Mouse (Mus musculus) heart, embryonic 11.5 days (tissue): Measurements from ENCODE around the gene Arrb2. TPM values are rescaled to one million over a fixed set of nuclear protein-coding genes. Genes with fewer than 3 reads are reported as not detected.
"Not testable (repeated sequence)": the region's sequence is repeated elsewhere in the genome, so short reads cannot be mapped to it uniquely, and the experiment has no call there.

Experiments used
- ATAC-seq: fragments of 200-750 bp; cut with Nextera tagmentation; replicated peaks from 2 replicates; pipeline ENCODE4 v1.8.0; 2017; ENCODE audit warnings: moderate library complexity; ENCODE audit not compliant: insufficient number of reproducible peaks, low FRiP score, low TSS enrichment
- H3K27ac ChIP-seq: fragments of 300-500 bp; sonication (generic); 2 replicates; pipeline ENCODE4 v1.5.1; 2014; ENCODE audit warnings: mild to moderate bottlenecking, low read depth, low read length
- H3K27me3 ChIP-seq: fragments of 300-500 bp; sonication (generic); 2 replicates; pipeline ENCODE4 v1.6.1; 2014; ENCODE audit warnings: mild to moderate bottlenecking, low read length, mixed read lengths; ENCODE audit not compliant: control insufficient read depth, insufficient read depth
- H3K36me3 ChIP-seq: fragments of 300-500 bp; sonication (generic); 2 replicates; pipeline ENCODE4 v1.6.1; 2014; ENCODE audit warnings: mild to moderate bottlenecking, low read length, moderate library complexity, mixed read lengths; ENCODE audit not compliant: control insufficient read depth, insufficient read depth
- H3K4me1 ChIP-seq: fragments of 300-500 bp; sonication (generic); 2 replicates; pipeline ENCODE4 v1.6.1; 2014; ENCODE audit warnings: low read length; ENCODE audit not compliant: control insufficient read depth, insufficient read depth
- H3K4me2 ChIP-seq: fragments of 300-500 bp; sonication (generic); 2 replicates; pipeline ENCODE4 v1.6.1; 2014; ENCODE audit warnings: mild to moderate bottlenecking, moderate library complexity
- H3K4me3 ChIP-seq: fragments of 300-500 bp; sonication (generic); 2 replicates; pipeline ENCODE4 v1.5.1; 2014; ENCODE audit warnings: low read depth, low read length
- H3K9ac ChIP-seq: fragments of 300-500 bp; sonication (generic); 2 replicates; pipeline ENCODE4 v1.6.1; 2014; ENCODE audit warnings: mild to moderate bottlenecking, low read depth, low read length, moderate library complexity
- H3K9me3 ChIP-seq: fragments of 300-500 bp; sonication (generic); replicated peaks from 2 replicates; pipeline ENCODE4 v1.6.1; 2016; ENCODE audit warnings: low read length; ENCODE audit not compliant: control insufficient read depth
- WGBS: fragments of 180-500 bp; shearing (Covaris S2); extraction: QIAGEN DNeasy Blood & Tissue Kit; methylation state at CpG from one replicate; pipeline ENCODE4 v1.1.7; 2014; ENCODE audit not compliant: insufficient replicate concordance; 5-methylcytosine and 5-hydroxymethylcytosine counted together
- polyA plus RNA-seq: library from polyadenylated mRNA; unstranded; fragments of >200 nt; fragmentation: Nextera tagmentation; extraction: Ambion mirVana; gene quantifications from 2 replicates; pipeline ENCODE4 v1.2.1, GENCODE M21; 2014

Arrb2 gene
- polyA plus RNA-seq, 1 experiment from 2014 or later = 12.9 TPM

DNA sequence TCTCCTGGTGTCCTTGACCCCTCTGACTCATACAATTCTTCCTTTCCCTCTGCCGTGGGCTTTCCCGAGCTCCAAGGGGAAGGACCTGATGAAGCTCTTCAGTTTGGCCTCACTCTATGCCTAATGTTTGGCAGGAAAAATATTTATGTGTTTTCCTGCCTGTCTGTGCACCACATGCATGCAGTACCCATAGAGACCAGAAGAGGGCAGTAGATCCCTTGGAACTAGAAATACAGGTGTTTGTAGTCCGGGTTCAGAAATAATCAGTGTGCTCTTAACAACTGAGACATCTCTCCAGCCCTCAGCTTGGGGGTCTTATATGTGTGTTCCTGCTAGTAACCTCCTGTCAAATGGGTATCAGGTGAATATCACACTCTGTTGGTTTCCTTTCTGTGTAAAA lies 18.5 kb upstream of the Arrb2 start:
- H3K4me3 ChIP-seq = no peak overlapping the region
- no peak overlapping the region for H3K27ac ChIP-seq
- H3K27me3 ChIP-seq = no peaks in the 10 kb centered on the region
- peaks cover 5% of the 10 kb centered on the region for H3K4me1 ChIP-seq
- no peak overlapping the region for H3K4me2 ChIP-seq
- H3K36me3 ChIP-seq = no peaks in the 10 kb centered on the region
- ATAC-seq = no peak
- no peaks in the 10 kb centered on the region for H3K9me3 ChIP-seq
- H3K9ac ChIP-seq = no peak overlapping the region
- WGBS = 6% methylated on average over 3 of the region's 3 CpGs

DNA sequence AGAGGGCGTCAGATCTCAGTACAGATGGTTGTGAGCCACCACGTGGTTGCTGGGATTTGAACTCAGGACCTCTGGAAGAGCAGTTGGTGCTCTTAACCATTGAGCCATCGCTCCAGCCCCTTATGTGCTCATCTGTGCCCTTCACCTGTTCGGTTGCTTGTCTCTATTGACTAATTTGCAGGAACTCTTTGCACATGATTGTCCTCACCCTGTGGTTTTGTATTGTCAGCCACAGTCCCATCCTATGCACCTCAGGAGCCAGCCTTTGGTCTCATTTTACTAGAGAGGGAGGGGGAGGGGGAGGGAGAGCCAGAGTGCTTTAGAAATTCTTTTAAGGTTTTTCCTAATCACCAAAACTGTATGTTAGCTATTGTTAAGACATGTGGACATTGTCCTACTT lies 14.2 kb upstream of the Arrb2 start:
- no peaks in the 10 kb centered on the region for H3K9me3 ChIP-seq
- WGBS = 58% methylated on average over 4 of the region's 4 CpGs
- no peaks in the 10 kb centered on the region for H3K27me3 ChIP-seq
- no peaks in the 10 kb centered on the region for H3K4me1 ChIP-seq
- no peak for ATAC-seq
- H3K27ac ChIP-seq = no peak overlapping the region
- H3K9ac ChIP-seq = no peak overlapping the region
- H3K36me3 ChIP-seq = no peaks in the 10 kb centered on the region
- H3K4me2 ChIP-seq = no peak overlapping the region
- no peak overlapping the region for H3K4me3 ChIP-seq

DNA sequence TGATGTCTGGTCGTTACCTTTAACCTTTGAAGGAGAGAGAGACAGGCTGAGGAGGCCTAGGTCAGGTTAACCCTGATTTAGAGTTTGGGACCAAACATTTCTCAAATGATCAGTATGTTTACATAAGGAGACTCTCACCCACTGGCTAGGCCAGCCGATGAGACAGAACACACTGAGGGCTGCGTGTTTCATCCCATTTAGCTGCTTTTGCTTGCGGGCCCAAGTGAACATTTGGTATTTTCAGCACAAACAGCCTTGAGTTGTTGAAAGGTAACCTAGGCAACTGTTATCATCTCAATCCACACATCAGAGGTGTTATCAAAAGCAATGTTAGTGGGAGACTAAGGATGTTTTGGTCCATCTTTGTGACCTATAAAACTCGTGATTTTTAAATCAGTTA lies 12.9 kb upstream of the Arrb2 start:
- Histone ChIP-seq H3K36me3 (no peaks in the 10 kb centered on the region), H3K9ac (no peak overlapping the region), H3K4me3 (no peak overlapping the region), H3K4me1 (no peaks in the 10 kb centered on the region), H3K9me3 (no peaks in the 10 kb centered on the region), H3K27me3 (no peaks in the 10 kb centered on the region), H3K27ac (no peak overlapping the region), H3K4me2 (no peak overlapping the region)
- no peak for ATAC-seq
- WGBS = 37% methylated on average over 5 of the region's 5 CpGs

DNA sequence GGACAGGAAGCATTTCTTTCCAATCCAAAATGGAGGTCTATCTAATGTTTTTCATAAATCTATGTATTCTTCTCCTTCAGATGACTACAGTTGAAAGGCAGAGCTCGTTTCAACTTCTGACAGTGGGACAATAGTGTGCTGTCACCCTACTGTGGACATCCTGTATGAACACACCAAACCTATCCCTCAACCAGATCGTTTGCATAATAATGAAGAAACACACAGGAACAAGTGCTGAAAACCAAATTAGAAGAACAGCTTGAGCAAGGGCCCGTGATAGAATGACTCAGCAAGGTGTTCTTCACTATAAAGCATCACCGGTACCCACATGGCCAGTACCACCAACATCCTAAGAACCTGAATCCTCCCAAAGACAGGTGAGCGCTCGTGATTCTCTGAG lies 5.8 kb upstream of the Arrb2 start:
- WGBS = 68% methylated on average over 6 of the region's 6 CpGs
- not testable (repeated sequence) for H3K27me3 ChIP-seq, H3K4me1 ChIP-seq, H3K4me3 ChIP-seq, ATAC-seq, H3K9me3 ChIP-seq, H3K4me2 ChIP-seq, H3K9ac ChIP-seq, H3K36me3 ChIP-seq, H3K27ac ChIP-seq

DNA sequence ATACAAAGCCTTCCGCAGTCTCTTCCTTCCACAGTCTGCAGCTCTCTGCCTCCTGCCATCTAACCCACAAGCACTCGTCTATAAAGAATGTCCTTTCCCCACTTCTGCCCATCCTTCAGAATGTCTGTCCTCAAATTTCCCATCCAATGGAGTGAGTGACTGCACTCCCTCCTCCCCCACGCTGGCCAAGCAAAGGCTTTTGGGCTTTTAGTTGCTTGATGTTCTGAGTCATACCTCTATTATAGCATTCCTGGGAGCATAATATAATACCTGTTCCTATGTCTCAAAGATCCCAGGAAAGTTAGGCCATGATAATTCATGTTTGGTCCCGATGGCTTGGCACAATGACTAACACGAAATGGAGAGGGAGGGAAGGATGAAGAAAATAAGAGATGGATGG lies 861 bp upstream of the Arrb2 start:
- Histone ChIP-seq H3K27ac (no peak overlapping the region), H3K27me3 (no peaks in the 10 kb centered on the region), H3K36me3 (no peaks in the 10 kb centered on the region), H3K9ac (no peak overlapping the region), H3K4me2 (peak overlapping the region; percentile 93), H3K4me1 (peaks cover 12% of the 10 kb centered on the region), H3K9me3 (no peaks in the 10 kb centered on the region), H3K4me3 (peak overlapping the region; percentile 83)
- 31% methylated on average over 5 of the region's 5 CpGs for WGBS
- ATAC-seq = no peak

DNA sequence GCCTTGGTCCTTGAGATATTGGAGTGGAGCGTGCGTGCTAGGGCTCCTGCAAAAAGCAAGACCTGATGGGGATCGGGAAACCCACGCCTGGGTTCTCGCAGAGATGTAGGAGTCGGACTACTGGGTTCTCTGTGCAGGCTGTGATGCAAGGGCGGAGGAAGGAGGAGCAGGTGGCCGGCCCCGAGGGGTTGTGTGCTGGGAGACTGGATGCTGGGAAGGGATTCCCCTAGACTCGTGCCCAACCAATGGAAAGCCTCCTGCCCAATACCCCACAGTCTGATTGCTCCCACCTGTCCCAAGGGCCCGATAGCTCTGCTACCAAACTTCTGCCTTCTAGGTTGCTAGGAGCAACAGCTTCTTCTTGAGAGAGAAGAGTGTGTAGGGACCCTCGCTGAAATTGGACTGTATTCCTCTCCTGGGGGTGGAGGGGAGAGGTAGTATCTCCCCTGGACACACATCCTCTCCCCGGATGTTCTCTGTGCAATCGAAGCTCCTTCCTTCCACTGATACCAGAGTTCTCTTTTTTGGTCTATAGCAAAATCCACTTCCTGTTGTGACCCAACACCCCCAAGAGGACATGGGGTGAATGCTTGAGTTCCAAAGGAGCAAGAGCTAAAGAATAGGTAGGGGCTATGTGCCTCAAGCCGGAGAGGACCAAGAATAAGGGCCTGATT lies 597 bp downstream of the Arrb2 start:
- WGBS = 8% methylated on average over 15 of the region's 15 CpGs
- H3K36me3 ChIP-seq = 0 out of 2 replicates have a peak, but pooled peaks cover 2% of the 10 kb centered on the region
- peak overlapping the region; percentile 87 for H3K9ac ChIP-seq
- H3K27me3 ChIP-seq = no peaks in the 10 kb centered on the region
- no peaks in the 10 kb centered on the region for H3K9me3 ChIP-seq
- H3K4me2 ChIP-seq = peak overlapping the region; percentile 93
- H3K4me3 ChIP-seq = peak overlapping the region; percentile 83
- H3K27ac ChIP-seq = peak overlapping the region; percentile 62
- ATAC-seq = peak; percentile 11; the same call in 1 of the 2 replicates
- peaks cover 12% of the 10 kb centered on the region for H3K4me1 ChIP-seq

DNA sequence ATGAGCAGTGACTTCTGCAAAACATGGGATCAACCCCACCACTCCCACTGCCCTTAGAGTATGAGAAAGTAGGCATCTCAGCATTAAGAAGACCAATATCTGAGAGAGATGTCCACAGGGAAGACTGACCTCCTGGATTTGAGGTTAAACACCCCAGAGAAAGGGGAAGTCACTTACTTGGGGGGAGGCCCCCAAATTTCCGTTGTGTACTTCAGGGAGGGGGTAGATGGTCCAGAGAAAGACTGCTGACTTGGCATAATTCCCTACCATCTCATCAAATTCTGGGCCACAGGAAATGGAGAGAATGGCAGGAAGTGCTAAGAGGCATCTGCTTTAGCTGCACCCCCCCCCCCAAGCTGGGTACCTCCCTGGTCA lies 1.1 kb downstream of the Arrb2 start:
- Histone ChIP-seq H3K36me3 (0 out of 2 replicates have a peak, but pooled peaks cover 2% of the 10 kb centered on the region), H3K4me1 (peaks cover 12% of the 10 kb centered on the region), H3K4me3 (no peak overlapping the region; the same call in 1 of the 2 replicates), H3K27me3 (no peaks in the 10 kb centered on the region), H3K9ac (0 out of 2 replicates have a peak overlapping the region, but pooled peaks have one; percentile 87), H3K4me2 (peak overlapping the region; percentile 93), H3K27ac (no peak overlapping the region), H3K9me3 (no peaks in the 10 kb centered on the region)
- no peak for ATAC-seq
- 58% methylated on average over 1 of the region's 1 CpGs for WGBS

DNA sequence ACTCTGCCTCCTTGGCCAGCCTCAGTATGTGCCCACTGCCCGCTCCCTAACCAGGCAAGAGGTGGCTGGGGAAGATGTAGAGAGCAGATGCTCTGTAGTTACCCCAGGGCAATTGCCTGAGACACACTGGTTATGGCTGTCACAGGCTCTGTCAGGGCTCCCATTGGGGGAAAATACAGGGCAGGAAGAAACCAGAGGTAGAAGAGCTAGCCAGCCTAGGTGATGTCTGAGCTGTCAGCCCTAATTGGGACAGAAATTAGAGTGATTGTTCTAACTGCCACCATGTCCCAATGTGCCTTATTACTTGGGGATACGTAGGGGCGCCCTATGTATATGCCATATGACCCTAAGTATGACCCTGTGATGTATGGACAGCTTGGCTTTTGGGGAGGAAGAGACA lies 1.5 kb downstream of the Arrb2 start:
- no peak for ATAC-seq
- H3K27me3 ChIP-seq = no peaks in the 10 kb centered on the region
- peaks cover 12% of the 10 kb centered on the region for H3K4me1 ChIP-seq
- no peak overlapping the region for H3K27ac ChIP-seq
- H3K36me3 ChIP-seq = 0 out of 2 replicates have a peak, but pooled peaks cover 2% of the 10 kb centered on the region
- peak overlapping the region; percentile 93 for H3K4me2 ChIP-seq
- 90% methylated on average over 3 of the region's 3 CpGs for WGBS
- H3K9ac ChIP-seq = no peak overlapping the region
- H3K4me3 ChIP-seq = no peak overlapping the region
- H3K9me3 ChIP-seq = no peaks in the 10 kb centered on the region

DNA sequence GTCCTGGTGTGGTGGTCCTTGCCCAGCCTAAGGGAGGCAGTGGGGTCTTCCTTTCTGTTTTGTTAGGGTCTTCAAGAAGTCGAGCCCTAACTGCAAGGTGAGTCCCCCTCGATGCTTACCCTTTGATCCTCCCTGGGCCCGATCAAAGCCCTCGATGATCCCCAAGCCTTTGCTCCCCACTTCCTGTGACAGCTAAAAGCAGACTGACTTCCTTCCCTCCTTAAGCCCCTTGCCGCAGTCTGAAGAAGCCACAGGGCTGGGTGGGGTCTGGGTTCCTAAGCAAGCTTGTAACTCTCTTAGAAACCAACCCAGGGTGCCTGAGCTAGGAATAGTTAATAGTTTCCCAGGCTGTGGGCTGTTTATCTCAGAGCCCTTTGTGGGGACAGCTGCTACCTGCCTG lies 3.0 kb downstream of the Arrb2 start:
- no peak overlapping the region for H3K27ac ChIP-seq
- no peaks in the 10 kb centered on the region for H3K9me3 ChIP-seq
- H3K4me2 ChIP-seq = no peak overlapping the region
- WGBS = 73% methylated on average over 5 of the region's 5 CpGs
- no peaks in the 10 kb centered on the region for H3K27me3 ChIP-seq
- no peak overlapping the region for H3K4me3 ChIP-seq
- H3K36me3 ChIP-seq = peaks cover 2% of the 10 kb centered on the region; the same call in 1 of the 2 replicates
- H3K9ac ChIP-seq = peak overlapping the region; percentile 0; the same call in 1 of the 2 replicates
- H3K4me1 ChIP-seq = peaks cover 12% of the 10 kb centered on the region
- no peak for ATAC-seq
